Mouse (Mus musculus): ENCODE data around the gene Elmo1. TPM values are rescaled to one million over a fixed set of nuclear protein-coding genes. Genes with fewer than 3 reads are reported as not detected.

Gene Elmo1
- total and polyA plus RNA-seq, 3 experiments, result 5.2 to 7.6 TPM; not detected in 1

DNA sequence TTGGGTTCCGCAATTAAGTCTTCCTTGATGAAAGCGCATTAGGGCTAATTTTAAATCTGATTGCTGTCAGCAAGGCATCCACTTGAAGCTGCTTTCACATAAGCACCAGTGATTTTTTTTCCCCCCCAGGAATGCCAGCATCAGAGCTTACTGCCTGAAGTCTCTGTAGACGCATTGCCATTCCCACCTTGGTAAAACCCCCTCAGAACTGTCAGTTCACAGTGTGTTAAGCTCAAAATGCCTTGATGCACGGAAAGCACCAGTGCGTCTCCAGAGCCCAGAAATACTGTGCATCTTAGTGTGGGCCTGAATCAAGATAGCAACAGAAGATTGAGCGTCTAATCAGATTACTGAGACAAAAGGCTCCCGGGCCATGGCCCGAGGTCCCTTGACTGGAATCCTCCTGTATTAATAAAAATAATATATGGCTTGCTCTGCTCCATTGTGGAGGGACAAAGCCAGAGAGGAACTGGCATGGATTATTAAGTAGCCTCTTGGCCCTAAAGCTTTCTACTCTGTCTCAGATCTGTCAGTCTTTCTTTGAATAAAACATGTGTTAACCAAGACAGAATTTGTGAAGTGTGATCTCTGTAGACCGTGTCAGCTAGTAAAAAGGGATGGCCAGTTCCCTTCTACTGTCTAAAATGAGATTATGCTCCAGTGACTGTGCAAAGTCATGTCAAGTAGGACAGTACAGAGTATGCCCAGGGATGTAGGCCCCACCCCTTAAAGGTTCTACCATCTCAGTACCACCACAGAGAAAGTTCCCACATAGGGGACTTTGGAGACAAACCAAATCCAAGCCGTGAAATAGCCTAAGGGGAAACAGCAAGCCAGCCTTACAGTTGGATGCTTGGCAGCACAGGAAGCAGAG, 525.4 kb downstream of the Elmo1 start:
- Histone ChIP-seq H3K4me3 (ENCODE audit: control insufficient read depth in 1 of 2, insufficient read depth in 1 of 2, low read depth in 2 of 2, low read length in 2 of 2) (no peak overlapping the region), H3K79me2 (ENCODE audit: control insufficient read depth, insufficient read depth, low read length, poor library complexity) (no peaks in the 10 kb centered on the region), H3K27ac (ENCODE audit: control insufficient read depth, low read depth, low read length) (no peak overlapping the region), H3K9me3 (replicated peaks; ENCODE audit: insufficient read depth, low read length) (no peaks in the 10 kb centered on the region), H3K27me3 (ENCODE audit: control insufficient read depth in 1 of 2, insufficient read depth in 2 of 2, low read length in 2 of 2) (no peaks in the 10 kb centered on the region), H3K4me1 (ENCODE audit: control insufficient read depth in 1 of 2, insufficient read depth in 2 of 2, low read length in 2 of 2) (no peaks in the 10 kb centered on the region), H3K36me3 (ENCODE audit: control insufficient read depth in 1 of 2, insufficient read depth in 2 of 2, low read length in 2 of 2) (no peaks in the 10 kb centered on the region), H3K9ac (ENCODE audit: control insufficient read depth, low read depth, low read length, poor library complexity, severe bottlenecking) (no peak overlapping the region)
- no peak for TF ChIP-seq ZKSCAN1 (IDR thresholded peaks at IDR 0.05; ENCODE audit: low read depth, low read length)
- TF ChIP-seq MAX (IDR thresholded peaks at IDR 0.05; ENCODE audit: low read length), result no peak
- TF ChIP-seq ETS1 (IDR thresholded peaks at IDR 0.05; ENCODE audit: low read depth, low read length), result no peak
- no peak for TF ChIP-seq USF1 (IDR thresholded peaks at IDR 0.05; ENCODE audit: low read depth, low read length)
- TF ChIP-seq ZMIZ1 (IDR thresholded peaks at IDR 0.05; ENCODE audit: low read depth, low read length), result no peak
- TF ChIP-seq TBP (IDR thresholded peaks at IDR 0.05; ENCODE audit: low read depth, low read length), result no peak
- TF ChIP-seq ZC3H11A (IDR thresholded peaks at IDR 0.05; ENCODE audit: low read depth, low read length), result no peak
- TF ChIP-seq NELFE (IDR thresholded peaks at IDR 0.05; ENCODE audit: low read depth, low read length), result no peak
- TF ChIP-seq E2F4 (IDR thresholded peaks at IDR 0.05; ENCODE audit: borderline replicate concordance, low read depth, low read length), result no peak
- no peak for TF ChIP-seq BHLHE40 (IDR thresholded peaks at IDR 0.05; ENCODE audit: borderline replicate concordance, low read depth, low read length)
- no peak for TF ChIP-seq MEF2A (IDR thresholded peaks at IDR 0.05; ENCODE audit: extremely low read depth, insufficient replicate concordance, low read depth, low read length, poor library complexity, severe bottlenecking)
- TF ChIP-seq POLR2AphosphoS5 (IDR thresholded peaks at IDR 0.05; ENCODE audit: borderline replicate concordance, low read depth, low read length), result no peak
- no peak for TF ChIP-seq CHD2 (IDR thresholded peaks at IDR 0.05; ENCODE audit: low read length)
- no peak for TF ChIP-seq SIN3A (IDR thresholded peaks at IDR 0.05; ENCODE audit: low read length)
- TF ChIP-seq JUND (IDR thresholded peaks at IDR 0.05; ENCODE audit: low read depth, low read length), result no peak
- no peak for TF ChIP-seq RAD21 (IDR thresholded peaks at IDR 0.05; ENCODE audit: low read depth, low read length)
- TF ChIP-seq POLR2AphosphoS2 (IDR thresholded peaks at IDR 0.05; ENCODE audit: low read length), result no peak
- no peak for TF ChIP-seq HCFC1 (IDR thresholded peaks at IDR 0.05; ENCODE audit: low read depth, low read length)
- no peak for TF ChIP-seq MAFK (IDR thresholded peaks at IDR 0.05; ENCODE audit: borderline replicate concordance, low read depth, low read length)
- no peak for TF ChIP-seq CTCF (IDR thresholded peaks at IDR 0.05 in 2 of 3, conservative IDR thresholded peaks at IDR 0.05 in 1 of 3; ENCODE audit: control insufficient read depth in 1 of 3, insufficient read depth in 1 of 3, low read depth in 2 of 3, low read length in 3 of 3, poor library complexity in 1 of 3, severe bottlenecking in 1 of 3)
- no peak for DNase-seq (ENCODE audit: low read depth, low spot score)

DNA sequence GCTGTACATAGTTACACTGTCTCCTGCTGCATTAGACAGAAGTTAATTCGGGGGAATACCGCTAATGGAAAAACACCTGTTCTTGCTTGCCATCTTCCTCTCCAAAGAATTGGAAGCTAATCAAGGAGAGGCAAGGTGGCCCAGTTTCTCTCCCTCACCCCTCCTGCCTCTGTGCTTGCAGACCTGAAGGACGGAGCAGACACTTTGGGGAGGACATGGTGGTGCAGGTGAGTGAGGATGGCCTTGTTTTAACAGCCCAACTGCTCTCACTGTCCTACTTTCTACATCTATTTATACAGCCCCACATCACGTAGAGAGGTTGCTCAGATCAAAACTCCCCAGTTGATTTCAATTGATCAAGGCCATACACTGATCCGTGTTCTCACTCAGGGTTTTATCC, 529.5 kb downstream of the Elmo1 start:
- TF ChIP-seq ZKSCAN1 (IDR thresholded peaks at IDR 0.05; ENCODE audit: low read depth, low read length) (no peak), POLR2AphosphoS2 (IDR thresholded peaks at IDR 0.05; ENCODE audit: low read length) (no peak), ELF1 (IDR thresholded peaks at IDR 0.05; ENCODE audit: low read depth, low read length) (no peak), MEF2A (IDR thresholded peaks at IDR 0.05; ENCODE audit: extremely low read depth, insufficient replicate concordance, low read depth, low read length, poor library complexity, severe bottlenecking) (no peak), GATA1 (IDR thresholded peaks at IDR 0.05; ENCODE audit: low read depth, low read length) (no peak), EP300 (IDR thresholded peaks at IDR 0.05; ENCODE audit: low read depth in 1 of 2, low read length in 2 of 2) (no peak), TBP (IDR thresholded peaks at IDR 0.05; ENCODE audit: low read depth, low read length) (no peak), SIN3A (IDR thresholded peaks at IDR 0.05; ENCODE audit: low read length) (no peak)
- no peaks in the 10 kb centered on the region for H3K36me3 ChIP-seq (ENCODE audit: control insufficient read depth in 1 of 2, insufficient read depth in 2 of 2, low read length in 2 of 2)
- no peaks in the 10 kb centered on the region for H3K79me2 ChIP-seq (ENCODE audit: control insufficient read depth, insufficient read depth, low read length, poor library complexity)
- no peak overlapping the region for H3K4me3 ChIP-seq (ENCODE audit: control insufficient read depth in 1 of 2, insufficient read depth in 1 of 2, low read depth in 2 of 2, low read length in 2 of 2)
- H3K9me3 ChIP-seq (replicated peaks; ENCODE audit: insufficient read depth, low read length), result no peaks in the 10 kb centered on the region
- DNase-seq (ENCODE audit: low read depth, low spot score), result no peak
- no peak overlapping the region for H3K9ac ChIP-seq (ENCODE audit: control insufficient read depth, low read depth, low read length, poor library complexity, severe bottlenecking)
- no peaks in the 10 kb centered on the region for H3K27me3 ChIP-seq (ENCODE audit: control insufficient read depth in 1 of 2, insufficient read depth in 2 of 2, low read length in 2 of 2)
- no peaks in the 10 kb centered on the region for H3K4me1 ChIP-seq (ENCODE audit: control insufficient read depth in 1 of 2, insufficient read depth in 2 of 2, low read length in 2 of 2)
- no peak overlapping the region for H3K27ac ChIP-seq (ENCODE audit: control insufficient read depth, low read depth, low read length)
